Comparison of ENCODE assay signal across 1 mouse cellular context in the genomic region with DNA sequence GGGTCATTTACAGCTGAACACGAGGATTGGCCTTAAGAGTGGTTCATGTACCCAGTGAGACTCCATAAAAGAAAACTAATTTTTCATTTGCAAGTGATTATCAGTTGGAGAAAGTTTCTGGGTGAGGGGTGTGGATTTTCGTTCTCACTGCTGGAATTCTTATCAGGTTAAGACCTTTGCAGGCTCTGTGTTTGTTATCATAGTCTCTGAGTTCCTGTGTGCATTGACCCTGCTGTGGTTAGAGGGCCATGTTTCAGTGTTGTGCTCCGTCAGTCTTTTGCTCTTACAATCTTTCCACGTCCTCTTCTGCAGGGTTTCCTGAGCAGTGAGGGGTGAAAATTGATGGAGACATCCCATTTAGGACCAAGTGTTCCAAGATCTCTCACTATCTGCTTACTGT.
TF ChIP-seq lines count a peak whose summit lies in the region.

No protein-coding gene starts in this region.

TF ChIP-seq in MEL, 35 proteins besides CTCF, POLR2A, EP300 and RAD21 (continued from another document):
- no peak for TF ChIP-seq E2F4 (IDR thresholded peaks at IDR 0.05; ENCODE audit: borderline replicate concordance, low read depth, low read length)
- TF ChIP-seq MAFK (IDR thresholded peaks at IDR 0.05; ENCODE audit: borderline replicate concordance, low read depth, low read length), result no peak
TF ChIP-seq in MEL: peak in this region for 5.
